Mouse (Mus musculus) midbrain, postnatal 0 days (tissue): ENCODE data around the gene Zcchc10. TPM values are rescaled to one million over a fixed set of nuclear protein-coding genes. Genes with fewer than 3 reads are reported as not detected.
A peak's percentile ranks its signal among the peaks of the same experiment; 100 is the strongest.

Source experiments
- ATAC-seq: fragments of 200-750 bp; cut with Nextera tagmentation; 2 replicates; pipeline ENCODE4 v1.8.0; 2017; ENCODE audit warnings: moderate number of reproducible peaks, mild to moderate bottlenecking, moderate TSS enrichment, moderate library complexity; ENCODE audit not compliant: low FRiP score
- DNase-seq: peaks from one replicate; pipeline ENCODE4 v3.0.0-alpha.2; 2015; ENCODE audit warnings: low spot score
- H3K27ac ChIP-seq: fragments of 300-500 bp; sonication (generic); 2 replicates; pipeline ENCODE4 v1.5.1; 2014; ENCODE audit warnings: low read depth, mild to moderate bottlenecking, low read length, mixed read lengths
- H3K27me3 ChIP-seq: fragments of 300-500 bp; sonication (generic); 2 replicates; pipeline ENCODE4 v1.6.1; 2014; ENCODE audit warnings: low read length, control low read depth, mixed read lengths; ENCODE audit not compliant: insufficient read depth
- H3K36me3 ChIP-seq: fragments of 300-500 bp; sonication (generic); 2 replicates; pipeline ENCODE4 v1.6.1; 2014; ENCODE audit warnings: low read length, control low read depth, mixed read lengths; ENCODE audit not compliant: insufficient read depth
- H3K4me1 ChIP-seq: fragments of 300-500 bp; sonication (generic); 2 replicates; pipeline ENCODE4 v1.6.1; 2014; ENCODE audit warnings: mild to moderate bottlenecking, control low read depth, antibody characterized with exemption, low read length, mixed read lengths; ENCODE audit not compliant: insufficient read depth
- H3K4me2 ChIP-seq: fragments of 300-500 bp; sonication (generic); 2 replicates; pipeline ENCODE4 v1.6.1; 2014; ENCODE audit warnings: low read depth, mild to moderate bottlenecking, low read length, mixed read lengths; ENCODE audit not compliant: poor library complexity, severe bottlenecking
- H3K4me3 ChIP-seq: fragments of 300-500 bp; sonication (generic); 2 replicates; pipeline ENCODE4 v1.5.1; 2014; ENCODE audit warnings: low read depth, mild to moderate bottlenecking, low read length, moderate library complexity
- H3K9ac ChIP-seq: fragments of 300-500 bp; sonication (generic); replicated peaks from 2 replicates; pipeline ENCODE4 v1.6.1; 2014; ENCODE audit warnings: mild to moderate bottlenecking, low read length, moderate library complexity, mixed read lengths; ENCODE audit not compliant: poor library complexity, severe bottlenecking
- H3K9me3 ChIP-seq: fragments of 300-500 bp; sonication (generic); 2 replicates; pipeline ENCODE4 v1.6.1; 2016; ENCODE audit warnings: low read length, control low read depth
- CTCF ChIP-seq: IDR thresholded peaks from 2 replicates; pipeline ENCODE4 v1.5.1; 2016; ENCODE audit warnings: antibody characterized with exemption, mild to moderate bottlenecking
- WGBS: fragments of 180-500 bp; shearing (Covaris S2); extraction: QIAGEN DNeasy Blood & Tissue Kit; methylation state at CpG from one replicate; pipeline ENCODE4 v1.1.7; 2014; 5-methylcytosine and 5-hydroxymethylcytosine counted together
- polyA plus RNA-seq: library from polyadenylated mRNA; unstranded; fragments of >200 nt; fragmentation: Nextera tagmentation; extraction: Ambion mirVana; gene quantifications from 2 replicates; pipeline ENCODE4 v1.2.1, GENCODE M21; 2015
- total RNA-seq: library from RNA; depleted of rRNA; stranded (reverse); fragments of >200 nt; gene quantifications from 2 replicates; pipeline ENCODE4 v1.2.3, GENCODE M21; 2014

The Zcchc10 gene
- total and polyA plus RNA-seq, 2 experiments from 2014 or later: 0.11 to 17.4 TPM

DNA sequence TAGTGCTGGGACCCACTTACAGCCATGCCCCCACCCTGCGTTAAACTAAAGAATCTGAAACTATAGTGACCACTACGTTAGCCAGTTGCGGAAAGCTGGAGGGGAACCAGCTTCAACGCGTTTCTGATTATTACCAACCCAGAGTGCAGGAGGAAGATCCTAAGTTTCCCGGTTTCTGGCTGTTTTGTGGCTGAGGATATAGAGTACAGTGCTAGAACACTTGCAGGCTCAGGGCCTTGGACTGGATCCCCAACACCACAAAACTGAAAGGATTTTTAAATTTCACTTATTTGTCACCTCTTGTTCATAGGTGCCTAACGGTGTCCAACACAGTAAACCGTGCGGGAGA lies 23.3 kb upstream of the Zcchc10 start:
- Histone ChIP-seq H3K27me3 (no peaks in the 10 kb centered on the region), H3K27ac (peak overlapping the region; percentile 90), H3K4me2 (peak overlapping the region; percentile 55), H3K4me3 (peak overlapping the region; percentile 94), H3K36me3 (no peaks in the 10 kb centered on the region), H3K9ac (peak overlapping the region; percentile 60), H3K9me3 (no peaks in the 10 kb centered on the region), H3K4me1 (peaks cover 17% of the 10 kb centered on the region)
- TF ChIP-seq CTCF: no peak
- no peak for ATAC-seq
- WGBS: 50% methylated on average over 9 of the region's 9 CpGs
- DNase-seq: no peak

GRCm38 (mm10) chr11:53304044-53304840 lies 20.2 kb upstream of the Zcchc10 start:
- Histone ChIP-seq H3K27me3 (no peaks in the 10 kb centered on the region), H3K4me2 (no peak overlapping the region)
- no peak for TF ChIP-seq CTCF

DNA sequence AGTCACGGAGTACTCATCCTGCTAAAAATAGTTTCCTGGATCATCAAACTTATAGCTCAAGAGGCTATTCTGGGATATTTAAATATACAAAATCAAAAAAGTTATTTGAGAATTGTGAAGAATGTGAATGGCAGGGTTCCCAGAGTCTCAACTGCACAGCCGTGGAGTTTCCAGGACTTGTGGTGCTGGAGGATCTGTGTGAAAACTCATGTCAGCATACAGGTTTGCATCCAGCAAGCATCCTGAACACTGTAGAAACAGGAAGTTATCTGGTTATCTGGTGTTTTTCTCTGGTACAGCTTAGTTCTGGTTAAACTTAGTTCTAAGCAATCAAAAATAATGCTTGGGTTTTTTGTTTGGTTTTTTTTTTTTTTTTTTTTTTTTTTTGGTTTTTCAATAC lies 17.5 kb upstream of the Zcchc10 start:
- DNase-seq (no peak), ATAC-seq (no peak)
- no peak for TF ChIP-seq CTCF
- WGBS: 89% methylated on average over 2 of the region's 2 CpGs
- no peaks in the 10 kb centered on the region for H3K36me3 ChIP-seq
- no peak overlapping the region for H3K4me3 ChIP-seq
- H3K4me2 ChIP-seq: no peak overlapping the region
- no peak overlapping the region for H3K27ac ChIP-seq
- no peak overlapping the region for H3K9ac ChIP-seq
- H3K4me1 ChIP-seq: no peaks in the 10 kb centered on the region
- no peaks in the 10 kb centered on the region for H3K27me3 ChIP-seq
- H3K9me3 ChIP-seq: no peaks in the 10 kb centered on the region

More at GRCm38 (mm10) chr11:53304044-53304840, 20.2 kb upstream of the Zcchc10 start:
- Histone ChIP-seq H3K4me1 (no peaks in the 10 kb centered on the region; the same call in 1 of the 2 replicates), H3K36me3 (no peaks in the 10 kb centered on the region), H3K27ac (no peak overlapping the region), H3K9ac (no peak overlapping the region), H3K4me3 (no peak overlapping the region), H3K9me3 (no peaks in the 10 kb centered on the region)
- ATAC-seq (no peak), DNase-seq (no peak)
- 86% methylated on average over 14 of the region's 14 CpGs for WGBS

GRCm38 (mm10) chr11:53307558-53308065 lies 16.9 kb upstream of the Zcchc10 start:
- Histone ChIP-seq H3K27ac (no peak overlapping the region), H3K9me3 (no peaks in the 10 kb centered on the region), H3K9ac (no peak overlapping the region), H3K4me1 (no peaks in the 10 kb centered on the region), H3K27me3 (no peaks in the 10 kb centered on the region), H3K4me3 (no peak overlapping the region), H3K36me3 (no peaks in the 10 kb centered on the region), H3K4me2 (no peak overlapping the region)
- ATAC-seq (no peak), DNase-seq (no peak)
- no peak for TF ChIP-seq CTCF
- 67% methylated on average over 10 of the region's 10 CpGs for WGBS

- DNase-seq (no peak), ATAC-seq (no peak)
- no peak overlapping the region for H3K9ac ChIP-seq
- H3K27ac ChIP-seq: no peak overlapping the region
- no peak overlapping the region for H3K4me2 ChIP-seq
- H3K4me1 ChIP-seq: no peaks in the 10 kb centered on the region
- H3K9me3 ChIP-seq: no peaks in the 10 kb centered on the region
- no peaks in the 10 kb centered on the region for H3K27me3 ChIP-seq
- H3K4me3 ChIP-seq: no peak overlapping the region
- TF ChIP-seq CTCF: no peak
- H3K36me3 ChIP-seq: no peaks in the 10 kb centered on the region
These were observed 16.1 kb upstream of the Zcchc10 start for GRCm38 (mm10) chr11:53308251-53308864.

- Histone ChIP-seq H3K9me3 (no peaks in the 10 kb centered on the region), H3K4me1 (no peaks in the 10 kb centered on the region), H3K4me2 (no peak overlapping the region), H3K9ac (no peak overlapping the region), H3K27ac (no peak overlapping the region), H3K4me3 (no peak overlapping the region), H3K36me3 (no peaks in the 10 kb centered on the region), H3K27me3 (no peaks in the 10 kb centered on the region)
- no peak for TF ChIP-seq CTCF
- WGBS: 70% methylated on average over 2 of the region's 2 CpGs
- ATAC-seq (no peak), DNase-seq (no peak)
These were observed 15.6 kb upstream of the Zcchc10 start for GRCm38 (mm10) chr11:53308884-53309310.
